Mouse (Mus musculus): ENCODE measurements around the gene Trnp1.

DNA sequence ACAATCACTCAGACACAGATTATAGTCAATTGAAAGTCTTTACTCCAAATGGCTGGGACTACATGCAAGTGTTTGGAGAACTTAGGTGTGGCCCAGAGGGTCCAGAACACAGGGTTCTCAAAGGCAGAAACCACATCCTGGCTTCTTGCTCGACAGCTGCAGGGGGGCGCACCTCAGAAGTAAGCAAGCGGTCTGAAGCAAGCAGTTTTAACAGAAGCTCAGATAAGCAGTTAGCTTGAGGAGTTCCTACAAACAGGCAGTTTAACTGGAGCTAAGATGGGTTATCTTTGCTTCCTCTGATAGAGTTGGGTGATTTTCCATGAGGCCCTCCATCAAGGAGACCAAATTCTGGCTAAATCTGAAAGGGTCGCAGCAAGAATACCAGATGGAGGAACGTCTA, 8.2 kb upstream of the Trnp1 start:
- TF ChIP-seq POLR2A (IDR thresholded peaks at IDR 0.05; ENCODE audit: borderline replicate concordance, extremely low read depth, insufficient read depth, insufficient read length, poor library complexity, severe bottlenecking), result no peak
- no peak for TF ChIP-seq CTCF (IDR thresholded peaks at IDR 0.05; ENCODE audit: borderline replicate concordance, extremely low read depth, insufficient read depth, insufficient read length)

All from brain, embryonic 14.5 days (tissue).